Mouse (Mus musculus): ENCODE measurements around the gene St3gal4. TPM values are rescaled to one million over a fixed set of nuclear protein-coding genes. Genes with fewer than 3 reads are reported as not detected.

Gene St3gal4
- polyA plus RNA-seq, 2 experiments = 14.5 to 35.6 TPM

DNA sequence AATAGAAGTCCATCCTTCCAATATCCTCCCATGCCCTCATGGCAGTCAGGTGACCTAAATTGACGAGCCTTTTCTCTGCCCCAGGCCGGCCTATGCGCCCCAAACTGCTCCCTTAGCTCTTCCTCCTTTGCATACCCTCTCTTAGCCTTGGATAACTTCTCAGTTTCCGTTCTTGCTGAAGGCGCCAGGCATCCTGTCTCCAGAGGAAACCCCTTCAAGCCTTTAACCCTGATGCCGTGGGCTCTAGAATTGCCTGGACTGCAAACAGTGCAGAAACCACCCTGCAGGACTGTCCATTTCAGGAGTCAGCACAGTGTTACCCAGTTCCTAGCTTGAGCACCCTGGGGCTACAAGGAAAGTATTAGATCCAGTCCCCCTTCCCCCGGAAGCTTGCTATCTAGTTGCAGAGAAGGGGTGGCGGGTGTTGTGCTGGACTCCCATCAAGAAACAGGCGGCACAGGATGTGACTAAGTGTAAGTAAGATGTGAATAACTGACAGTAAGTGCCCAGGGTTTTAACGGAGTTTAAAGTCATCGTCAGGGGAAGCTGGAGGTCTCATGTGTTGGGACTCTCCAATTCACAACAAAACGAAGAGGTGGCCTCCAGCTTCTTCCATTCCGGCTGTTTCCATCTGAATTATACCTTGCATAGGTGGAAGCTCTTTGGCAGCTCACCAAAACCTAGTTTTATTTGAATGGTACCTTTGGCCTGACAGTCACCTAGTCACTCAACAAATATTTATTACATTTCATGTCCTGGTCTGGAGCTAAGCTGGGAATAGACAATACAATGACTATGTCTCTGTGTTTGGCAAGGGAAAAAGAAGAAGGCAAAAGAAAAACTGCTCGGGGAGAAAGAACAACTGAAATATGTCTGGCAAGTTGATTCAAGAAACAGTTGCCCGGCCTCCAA lies 1.4 kb downstream of the St3gal4 start:
- ATAC-seq (ENCODE audit: low FRiP score, low read depth) = no peak
- Histone ChIP-seq H3K27ac (replicated peaks; ENCODE audit: low read depth, low read length) (peak overlapping the region; percentile 84), H3K9me3 (ENCODE audit: control insufficient read depth, low read length) (no peaks in the 10 kb centered on the region), H3K36me3 (ENCODE audit: control insufficient read depth, insufficient read depth, low read length) (0 out of 2 replicates have a peak, but pooled peaks cover 6% of the 10 kb centered on the region), H3K27me3 (ENCODE audit: control insufficient read depth, insufficient read depth, low read length) (no peaks in the 10 kb centered on the region), H3K4me1 (ENCODE audit: control insufficient read depth, insufficient read depth, low read length) (peaks cover 32% of the 10 kb centered on the region), H3K4me3 (replicated peaks; ENCODE audit: low read length) (peak overlapping the region; percentile 75), H3K9ac (ENCODE audit: low read depth, low read length, severe bottlenecking) (peak overlapping the region; percentile 84), H3K4me2 (replicated peaks; ENCODE audit: low read depth, low read length, severe bottlenecking) (peak overlapping the region; percentile 87)
- no peak for DNase-seq (ENCODE audit: low spot score)
- TF ChIP-seq POLR2A (IDR thresholded peaks at IDR 0.05; ENCODE audit: borderline replicate concordance, extremely low read depth, insufficient read depth, insufficient read length) = no peak
- WGBS = 22% methylated on average over 15 of the region's 15 CpGs

DNA sequence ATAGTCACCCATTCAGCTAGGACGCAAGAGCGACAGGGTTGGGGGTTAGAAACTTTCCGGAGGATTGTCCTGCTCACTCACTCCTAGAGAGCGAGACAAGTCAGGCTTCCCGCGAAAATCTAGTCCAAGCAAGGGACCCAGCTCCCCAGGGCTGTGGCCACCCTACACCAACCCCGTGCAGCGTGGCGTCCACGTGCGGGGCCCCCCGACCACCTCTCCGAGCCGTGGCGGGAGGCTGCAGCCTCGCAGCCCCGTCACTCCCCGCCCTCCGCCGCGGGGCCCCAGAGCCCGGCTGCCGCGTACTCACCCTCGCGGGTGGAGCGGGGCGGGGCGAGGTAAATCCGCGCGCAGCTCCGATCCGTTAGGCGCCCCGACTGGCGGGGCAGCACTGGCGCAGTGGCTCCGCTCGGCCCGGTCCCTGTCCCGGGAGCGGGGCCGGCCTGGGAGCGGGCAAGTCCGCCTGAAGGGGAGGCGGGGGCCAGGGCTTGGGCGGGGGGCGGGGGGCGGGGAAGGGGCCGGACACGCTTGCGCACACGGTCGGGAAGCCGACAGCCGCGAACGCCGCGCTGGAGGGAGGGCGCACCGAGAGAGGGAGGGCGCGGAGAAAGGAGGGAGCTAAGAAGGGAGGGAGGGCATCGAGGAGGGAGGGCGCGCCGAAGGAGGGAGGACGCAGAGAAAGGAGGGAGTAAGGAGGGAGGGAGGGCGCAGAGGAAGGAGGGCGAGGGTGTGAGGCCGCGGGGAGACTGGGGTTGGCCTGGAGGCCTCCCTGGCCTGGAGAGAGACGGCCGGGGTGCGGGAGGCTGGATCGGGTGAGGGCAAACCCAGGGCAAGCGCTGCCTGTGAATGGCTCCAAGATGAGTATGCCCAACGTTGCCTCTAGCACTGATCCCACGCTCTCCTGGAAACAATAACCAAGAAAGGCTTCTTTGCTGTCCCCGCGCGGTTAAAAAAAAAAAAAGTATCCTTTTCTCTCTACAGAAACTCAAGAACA lies 2.4 kb downstream of the St3gal4 start:
- ATAC-seq (ENCODE audit: low FRiP score, low read depth) = peak; percentile 88
- Histone ChIP-seq H3K4me1 (ENCODE audit: control insufficient read depth, insufficient read depth, low read length) (peaks cover 38% of the 10 kb centered on the region), H3K27me3 (ENCODE audit: control insufficient read depth, insufficient read depth, low read length) (no peaks in the 10 kb centered on the region), H3K4me2 (replicated peaks; ENCODE audit: low read depth, low read length, severe bottlenecking) (peak overlapping the region; percentile 87), H3K9me3 (ENCODE audit: control insufficient read depth, low read length) (no peaks in the 10 kb centered on the region), H3K36me3 (ENCODE audit: control insufficient read depth, insufficient read depth, low read length) (0 out of 2 replicates have a peak, but pooled peaks cover 3% of the 10 kb centered on the region), H3K4me3 (replicated peaks; ENCODE audit: low read length) (peak overlapping the region; percentile 75), H3K27ac (replicated peaks; ENCODE audit: low read depth, low read length) (peak overlapping the region; percentile 84), H3K9ac (ENCODE audit: low read depth, low read length, severe bottlenecking) (peak overlapping the region; percentile 84)
- WGBS = under 1% methylated on average over 55 of the region's 84 CpGs
- peak; percentile 81 for DNase-seq (ENCODE audit: low spot score)
- 0 out of 2 replicates have a peak, but pooled peaks have one; percentile 65 for TF ChIP-seq POLR2A (IDR thresholded peaks at IDR 0.05; ENCODE audit: borderline replicate concordance, extremely low read depth, insufficient read depth, insufficient read length)

DNA sequence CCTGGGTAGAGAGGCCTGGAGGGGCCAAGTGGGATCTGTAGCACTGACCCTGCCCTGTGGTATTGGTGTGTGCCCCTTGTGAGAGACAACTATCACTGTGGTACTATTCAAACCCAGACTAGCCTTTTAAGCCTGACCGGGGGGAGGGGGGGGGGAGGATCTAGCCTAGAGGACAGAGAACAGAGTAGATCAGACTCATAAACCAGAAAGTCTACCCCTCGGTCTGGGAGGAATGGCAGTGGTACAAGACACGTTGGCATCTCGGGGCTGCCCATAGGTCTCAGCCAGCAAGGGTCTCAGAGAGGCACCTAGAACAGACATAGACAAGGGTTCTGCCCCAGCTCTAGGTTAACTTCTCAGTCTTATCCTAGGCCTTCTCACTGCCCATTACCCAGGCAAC lies 3.3 kb downstream of the St3gal4 start:
- no peak for TF ChIP-seq POLR2A (IDR thresholded peaks at IDR 0.05; ENCODE audit: borderline replicate concordance, extremely low read depth, insufficient read depth, insufficient read length)
- no peaks in the 10 kb centered on the region for H3K9me3 ChIP-seq (ENCODE audit: control insufficient read depth, low read length)
- peaks cover 46% of the 10 kb centered on the region for H3K4me1 ChIP-seq (ENCODE audit: control insufficient read depth, insufficient read depth, low read length)
- H3K4me2 ChIP-seq (replicated peaks; ENCODE audit: low read depth, low read length, severe bottlenecking) = peak overlapping the region; percentile 87
- ATAC-seq (ENCODE audit: low FRiP score, low read depth) = no peak
- peak overlapping the region; percentile 84 for H3K9ac ChIP-seq (ENCODE audit: low read depth, low read length, severe bottlenecking)
- 0 out of 2 replicates have a peak, but pooled peaks cover 3% of the 10 kb centered on the region for H3K36me3 ChIP-seq (ENCODE audit: control insufficient read depth, insufficient read depth, low read length)
- peak overlapping the region; percentile 75 for H3K4me3 ChIP-seq (replicated peaks; ENCODE audit: low read length)
- no peak for DNase-seq (ENCODE audit: low spot score)
- peak overlapping the region; percentile 84 for H3K27ac ChIP-seq (replicated peaks; ENCODE audit: low read depth, low read length)
- 26% methylated on average over 4 of the region's 4 CpGs for WGBS
- no peaks in the 10 kb centered on the region for H3K27me3 ChIP-seq (ENCODE audit: control insufficient read depth, insufficient read depth, low read length)

DNA sequence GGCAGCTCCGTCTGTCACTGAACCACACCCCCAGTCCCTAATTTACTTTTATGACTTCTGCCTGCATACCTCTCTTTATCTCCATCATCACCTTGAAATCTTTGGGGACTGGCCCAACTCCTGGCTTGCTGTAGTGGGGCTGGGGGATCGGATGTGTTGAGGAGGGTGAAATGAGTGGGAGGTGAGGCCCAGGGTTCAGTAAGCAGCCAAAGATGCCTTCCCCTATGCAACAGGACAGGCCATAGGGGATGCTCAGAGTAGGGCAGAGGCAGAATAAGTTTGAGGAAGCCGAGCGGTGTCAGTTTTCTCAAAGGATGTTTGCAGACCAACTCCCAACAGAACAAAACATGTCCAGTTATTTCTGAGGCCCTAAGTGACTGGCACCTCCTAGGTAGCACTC lies 3.8 kb downstream of the St3gal4 start:
- Histone ChIP-seq H3K9me3 (ENCODE audit: control insufficient read depth, low read length) (no peaks in the 10 kb centered on the region), H3K4me3 (replicated peaks; ENCODE audit: low read length) (peak overlapping the region; percentile 75), H3K4me2 (replicated peaks; ENCODE audit: low read depth, low read length, severe bottlenecking) (peak overlapping the region; percentile 87), H3K27me3 (ENCODE audit: control insufficient read depth, insufficient read depth, low read length) (no peaks in the 10 kb centered on the region), H3K4me1 (ENCODE audit: control insufficient read depth, insufficient read depth, low read length) (peaks cover 51% of the 10 kb centered on the region), H3K27ac (replicated peaks; ENCODE audit: low read depth, low read length) (no peak overlapping the region), H3K9ac (ENCODE audit: low read depth, low read length, severe bottlenecking) (peak overlapping the region; percentile 84), H3K36me3 (ENCODE audit: control insufficient read depth, insufficient read depth, low read length) (0 out of 2 replicates have a peak, but pooled peaks cover 3% of the 10 kb centered on the region)
- TF ChIP-seq POLR2A (IDR thresholded peaks at IDR 0.05; ENCODE audit: borderline replicate concordance, extremely low read depth, insufficient read depth, insufficient read length) = no peak
- ATAC-seq (ENCODE audit: low FRiP score, low read depth) (no peak), DNase-seq (ENCODE audit: low spot score) (no peak)
- WGBS = 36% methylated on average over 3 of the region's 4 CpGs

DNA sequence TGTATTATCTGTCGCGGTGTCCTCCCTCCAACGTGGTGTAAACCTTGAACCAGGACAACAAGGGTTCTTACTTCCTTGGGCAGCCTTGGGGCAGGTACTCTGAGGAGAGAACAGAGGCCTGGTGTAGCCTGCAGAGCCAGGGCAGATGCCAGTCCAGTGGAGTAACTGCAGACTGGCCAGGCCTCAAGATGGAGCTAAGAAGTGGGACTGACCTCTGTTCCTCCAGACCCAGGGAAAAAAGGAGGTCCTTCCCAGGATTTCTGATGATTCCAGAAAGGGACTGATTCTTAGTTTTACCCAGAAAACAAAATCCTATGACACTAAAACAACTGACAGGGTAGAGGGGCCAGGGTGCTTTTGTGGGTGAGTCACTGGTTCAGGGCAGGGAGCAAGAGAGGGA lies 4.8 kb downstream of the St3gal4 start:
- 90% methylated on average over 3 of the region's 3 CpGs for WGBS
- no peaks in the 10 kb centered on the region for H3K9me3 ChIP-seq (ENCODE audit: control insufficient read depth, low read length)
- no peak for TF ChIP-seq POLR2A (IDR thresholded peaks at IDR 0.05; ENCODE audit: borderline replicate concordance, extremely low read depth, insufficient read depth, insufficient read length)
- no peak overlapping the region for H3K4me3 ChIP-seq (replicated peaks; ENCODE audit: low read length)
- no peaks in the 10 kb centered on the region for H3K27me3 ChIP-seq (ENCODE audit: control insufficient read depth, insufficient read depth, low read length)
- DNase-seq (ENCODE audit: low spot score) (no peak), ATAC-seq (ENCODE audit: low FRiP score, low read depth) (no peak)
- no peak overlapping the region for H3K9ac ChIP-seq (ENCODE audit: low read depth, low read length, severe bottlenecking)
- H3K36me3 ChIP-seq (ENCODE audit: control insufficient read depth, insufficient read depth, low read length) = 0 out of 2 replicates have a peak, but pooled peaks cover 3% of the 10 kb centered on the region
- H3K4me2 ChIP-seq (replicated peaks; ENCODE audit: low read depth, low read length, severe bottlenecking) = no peak overlapping the region
- 0 out of 2 replicates have a peak overlapping the region, but pooled peaks have one; percentile 22 for H3K27ac ChIP-seq (replicated peaks; ENCODE audit: low read depth, low read length)
- peaks cover 60% of the 10 kb centered on the region for H3K4me1 ChIP-seq (ENCODE audit: control insufficient read depth, insufficient read depth, low read length)
